Mouse (Mus musculus) testis, adult 2 months (tissue): ENCODE results near the gene Pdzd4.

Experiments used
- CTCF ChIP-seq: fragments of 200-500 bp; IDR thresholded peaks from 2 replicates; pipeline ENCODE4 v1.5.1; 2012; ENCODE audit warnings: low read depth, mild to moderate bottlenecking, inconsistent platforms, low read length, moderate library complexity; ENCODE audit not compliant: control insufficient read depth, insufficient read depth, insufficient replicate concordance
- POLR2A ChIP-seq: fragments of 200-500 bp; IDR thresholded peaks from 2 replicates; pipeline ENCODE4 v1.6.1; 2012; ENCODE audit warnings: low read depth, mild to moderate bottlenecking, inconsistent platforms, low read length, moderate library complexity; ENCODE audit not compliant: control insufficient read depth

GRCm38 (mm10) chrX:73869334-73869733, 44.6 kb upstream of the Pdzd4 start:
- no peak for TF ChIP-seq CTCF
- TF ChIP-seq POLR2A: no peak
